In genomic region chr2:32704021-32704421, GRCm38 (mm10) we compare ENCODE assay signal across 8 mouse cellular contexts. TPM values are rescaled to one million over a fixed set of nuclear protein-coding genes. Genes with fewer than 3 reads are reported as not detected.
DNase-seq lines count a peak whose midpoint lies in the region; ATAC-seq and TF ChIP-seq lines count a peak whose summit lies in the region.

Gene Fpgs, minus strand, starts transcription at chr2:32704145.

- TF ChIP-seq POLR2A in bone marrow, adult 2 months (IDR thresholded peaks at IDR 0.05; ENCODE audit: borderline replicate concordance, control insufficient read depth, low read depth, low read length): no peak
- peak; percentile 77; the same call in 1 of the 2 replicates for TF ChIP-seq POLR2A in liver, adult 2 months (IDR thresholded peaks at IDR 0.05; ENCODE audit: extremely low read depth, insufficient read depth, low read length)

- H3K27ac ChIP-seq in bone marrow, adult 2 months (ENCODE audit: control insufficient read depth, insufficient read depth, low read depth, low read length, poor library complexity): no peak within 1 kb of the TSS
- H3K27ac ChIP-seq in hindbrain, embryonic 14.5 days: no peak within 1 kb of the TSS
- H3K27ac ChIP-seq in liver, adult 2 months (replicated peaks; ENCODE audit: insufficient read depth, low read depth, low read length): peak within 1 kb of the TSS; percentile 98

- no peak for DNase-seq in layer of hippocampus, adult 8-10 months (ENCODE audit: low spot score in 2 of 2)
- no peak for DNase-seq in layer of hippocampus, adult 18-20 months (ENCODE audit: low spot score in 2 of 2)
- DNase-seq in hindbrain, embryonic 14.5 days (ENCODE audit: low spot score): no peak
- peak; percentile 99 for DNase-seq in liver, adult 2 months (ENCODE audit: extremely low read depth, low read depth, low spot score)
- no peak for DNase-seq in left cerebral cortex, postnatal 14 days (ENCODE audit: low spot score in 2 of 2)
- no peak for DNase-seq in urinary bladder, postnatal 10 days (ENCODE audit: low spot score)
- DNase-seq in right cerebral cortex, postnatal 4 days: no peak

- intact Hi-C loops in left cerebral cortex, postnatal 14 days (cut with DNase I): loop anchor here (10.0 kb wide), 1 partner anchor 151 kb away; no protein-coding TSS in a partner anchor

- peaks cover 66% of the 10 kb centered on the region for H3K36me3 ChIP-seq in hindbrain, embryonic 14.5 days (replicated peaks; ENCODE audit: control insufficient read depth, insufficient read depth)
- peaks cover 26% of the 10 kb centered on the region for H3K36me3 ChIP-seq in liver, adult 2 months (ENCODE audit: control insufficient read depth, insufficient read depth, low read length)

- no peaks in the 10 kb centered on the region for H3K27me3 ChIP-seq in hindbrain, embryonic 14.5 days (ENCODE audit: control insufficient read depth, insufficient read depth, low read length)
- no peaks in the 10 kb centered on the region for H3K27me3 ChIP-seq in liver, adult 2 months (ENCODE audit: control insufficient read depth, insufficient read depth, low read length)

- no peak within 1 kb of the TSS for H3K9ac ChIP-seq in hindbrain, embryonic 14.5 days
- H3K9ac ChIP-seq in liver, adult 2 months (ENCODE audit: low read depth, low read length): peak within 1 kb of the TSS; percentile 83

- no peak within 1 kb of the TSS for H3K4me3 ChIP-seq in bone marrow, adult 2 months (replicated peaks; ENCODE audit: control insufficient read depth, low read depth, low read length)
- no peak within 1 kb of the TSS for H3K4me3 ChIP-seq in hindbrain, embryonic 14.5 days (replicated peaks; ENCODE audit: low read length)
- H3K4me3 ChIP-seq in liver, adult 2 months (ENCODE audit: insufficient read depth, low read depth, low read length): peak within 1 kb of the TSS; percentile 71

- ATAC-seq in hindbrain, embryonic 14.5 days (ENCODE audit: low FRiP score): no peak

- no peak within 1 kb of the TSS for H3K4me2 ChIP-seq in hindbrain, embryonic 14.5 days (replicated peaks)

- H3K4me1 ChIP-seq in bone marrow, adult 2 months (ENCODE audit: control insufficient read depth, insufficient read depth, low read length): no peaks in the 10 kb centered on the region
- H3K4me1 ChIP-seq in hindbrain, embryonic 14.5 days (replicated peaks; ENCODE audit: control insufficient read depth, insufficient read depth, low read length): no peaks in the 10 kb centered on the region
- peaks cover 21% of the 10 kb centered on the region for H3K4me1 ChIP-seq in liver, adult 2 months (ENCODE audit: control insufficient read depth, insufficient read depth, low read length)

- H3K79me2 ChIP-seq in liver, adult 2 months (ENCODE audit: control insufficient read depth, insufficient read depth, low read length): peaks cover 28% of the 10 kb centered on the region; the same call in 1 of the 2 replicates

- TF ChIP-seq CTCF in bone marrow, adult 2 months (IDR thresholded peaks at IDR 0.05; ENCODE audit: control insufficient read depth, insufficient read depth, low read length): no peak
- TF ChIP-seq CTCF in liver, adult 2 months (IDR thresholded peaks at IDR 0.05; ENCODE audit: low read depth, low read length): no peak

- WGBS in bone marrow, adult 2 months: 79% methylated on average over 2 of the region's 2 CpGs
- 87% methylated on average over 2 of the region's 2 CpGs for WGBS in hindbrain, embryonic 14.5 days
- 22% methylated on average over 2 of the region's 2 CpGs for WGBS in liver, adult 2 months

- no peaks in the 10 kb centered on the region for H3K9me3 ChIP-seq in hindbrain, embryonic 14.5 days (ENCODE audit: control insufficient read depth, low read length)

RNA-seq across cellular contexts. Expression of gene Fpgs, which starts in this region (rescaled TPM):
- total RNA-seq in layer of hippocampus, adult 8-10 months (2022): 10 to 100 TPM in 3 of 4 experiments, 1 to 10 TPM in 1; 7.6 to 17.7 (median 11.4) TPM
- 1 to 10 TPM; 8.5 to 9.9 TPM for total RNA-seq in layer of hippocampus, adult 18-20 months (2021)
- 14.9 and 24.4 TPM in 2 replicates for polyA plus RNA-seq in bone marrow, adult 2 months (2011; ENCODE audit: insufficient read depth, insufficient read length, low replicate concordance, missing spikeins)
- 14.8 and 16.3 TPM in 2 replicates for polyA plus RNA-seq in hindbrain, embryonic 14.5 days (2014; fragmentation: Nextera tagmentation; extraction: Ambion mirVana)
- total RNA-seq in liver, adult 2 months (2014; rRNA removed): 158 and 175 TPM in 2 replicates
- polyA plus RNA-seq in liver, adult 2 months (2012; rRNA removed): 414 and 481 TPM in 2 replicates
- 10 to 100 TPM in 1 of 2 experiments, 1 to 10 TPM in 1; 9.5 to 10.1 TPM for total RNA-seq in left cerebral cortex, postnatal 14 days (2021)

Comparison
In these comparisons a context has a peak if more than half of its experiments do, and no peak if none do; other contexts are left out.
1. RNA of gene Fpgs (polyA plus RNA-seq): 414 to 481 TPM in liver, adult 2 months; 14.9 to 24.4 TPM in bone marrow, adult 2 months and 14.8 to 16.3 TPM in hindbrain, embryonic 14.5 days; every median in the first group is over 10 times any median in the second.